Comparison of ENCODE assay signal across 31 mouse cellular contexts in genomic region chr13:31897493-31897892, GRCm38 (mm10).
"Had no signal": no experiment of that assay in that cellular context is flagged by ENCODE, and none has a peak within 500 bp of the region (broad histone marks: within the 10 kb centered on the region; RNA-seq: fewer than 3 reads in every experiment).

No protein-coding gene starts in this region.

- DNase-seq: left cerebral cortex, postnatal 4 days; liver; liver, embryonic 13.5 days; lung, adult 18-20 months; lung, adult 2 months; lung, embryonic 14.5 days; lung, postnatal 10 days; lung, postnatal 14 days; lung, postnatal 36 days; lung, postnatal 4 days; midbrain, embryonic 14.5 days had no signal

- H3K4me1 ChIP-seq: limb, embryonic 12.5 days; limb, embryonic 13.5 days; limb, embryonic 15.5 days; liver, embryonic 12.5 days; liver, embryonic 13.5 days; liver, embryonic 15.5 days; lung, embryonic 15.5 days; megakaryocyte, embryonic 14.5 days; midbrain, embryonic 10.5 days; midbrain, embryonic 12.5 days; midbrain, embryonic 13.5 days; midbrain, embryonic 15.5 days; neural tube, embryonic 12.5 days had no signal

- H3K27me3 ChIP-seq: limb, embryonic 15.5 days; liver, embryonic 12.5 days; liver, embryonic 13.5 days; liver, embryonic 15.5 days; lung, embryonic 15.5 days; megakaryocyte, embryonic 14.5 days; midbrain, embryonic 12.5 days; midbrain, embryonic 13.5 days; midbrain, embryonic 15.5 days; neural tube, embryonic 12.5 days had no signal

- H3K9ac ChIP-seq: limb, embryonic 12.5 days; limb, embryonic 13.5 days; limb, embryonic 15.5 days; liver, embryonic 12.5 days; liver, embryonic 13.5 days; liver, embryonic 14.5 days; liver, embryonic 15.5 days; lung, embryonic 14.5 days; lung, embryonic 15.5 days; midbrain, embryonic 12.5 days; midbrain, embryonic 13.5 days; midbrain, embryonic 15.5 days; neural tube, embryonic 12.5 days had no signal

- H3K36me3 ChIP-seq: limb, embryonic 10.5 days; limb, embryonic 12.5 days; limb, embryonic 13.5 days; limb, embryonic 15.5 days; liver, embryonic 12.5 days; liver, embryonic 13.5 days; liver, embryonic 15.5 days; lung, embryonic 15.5 days; midbrain, embryonic 10.5 days; midbrain, embryonic 12.5 days; midbrain, embryonic 13.5 days; midbrain, embryonic 15.5 days; neural tube, embryonic 12.5 days had no signal

- H3K27ac ChIP-seq: limb, embryonic 10.5 days; limb, embryonic 12.5 days; limb, embryonic 13.5 days; limb, embryonic 15.5 days; liver, embryonic 12.5 days; liver, embryonic 13.5 days; liver, embryonic 14.5 days; liver, embryonic 15.5 days; lung, embryonic 15.5 days; macrophage; midbrain, embryonic 10.5 days; midbrain, embryonic 12.5 days; midbrain, embryonic 13.5 days; midbrain, embryonic 15.5 days; neural tube, embryonic 12.5 days had no signal

- H3K4me3 ChIP-seq: limb, embryonic 10.5 days; limb, embryonic 12.5 days; limb, embryonic 13.5 days; limb, embryonic 15.5 days; liver, embryonic 12.5 days; liver, embryonic 13.5 days; liver, embryonic 15.5 days; lung, embryonic 15.5 days; megakaryocyte, embryonic 14.5 days; midbrain, embryonic 10.5 days; midbrain, embryonic 12.5 days; midbrain, embryonic 13.5 days; midbrain, embryonic 15.5 days; myocyte; neural tube, embryonic 12.5 days had no signal

- ATAC-seq: liver, embryonic 12.5 days; lung, postnatal 0 days; midbrain, embryonic 13.5 days; midbrain, embryonic 15.5 days; midbrain, embryonic 16.5 days had no signal

- H3K4me2 ChIP-seq: limb, embryonic 12.5 days; limb, embryonic 13.5 days; limb, embryonic 15.5 days; liver, embryonic 11.5 days; liver, embryonic 12.5 days; liver, embryonic 13.5 days; liver, embryonic 15.5 days; lung, embryonic 14.5 days; lung, embryonic 15.5 days; midbrain, embryonic 11.5 days; midbrain, embryonic 12.5 days; midbrain, embryonic 13.5 days; midbrain, embryonic 15.5 days; neural tube, embryonic 12.5 days had no signal

- H3K9me3 ChIP-seq: limb, embryonic 10.5 days; limb, embryonic 12.5 days; limb, embryonic 13.5 days; limb, embryonic 15.5 days; liver, embryonic 12.5 days; liver, embryonic 13.5 days; liver, embryonic 15.5 days; lung, embryonic 15.5 days; megakaryocyte, embryonic 14.5 days; midbrain, embryonic 10.5 days; midbrain, embryonic 12.5 days; midbrain, embryonic 13.5 days; midbrain, embryonic 15.5 days; neural tube, embryonic 12.5 days had no signal
